Mouse (Mus musculus): ENCODE measurements around the gene Dscam.

DNA sequence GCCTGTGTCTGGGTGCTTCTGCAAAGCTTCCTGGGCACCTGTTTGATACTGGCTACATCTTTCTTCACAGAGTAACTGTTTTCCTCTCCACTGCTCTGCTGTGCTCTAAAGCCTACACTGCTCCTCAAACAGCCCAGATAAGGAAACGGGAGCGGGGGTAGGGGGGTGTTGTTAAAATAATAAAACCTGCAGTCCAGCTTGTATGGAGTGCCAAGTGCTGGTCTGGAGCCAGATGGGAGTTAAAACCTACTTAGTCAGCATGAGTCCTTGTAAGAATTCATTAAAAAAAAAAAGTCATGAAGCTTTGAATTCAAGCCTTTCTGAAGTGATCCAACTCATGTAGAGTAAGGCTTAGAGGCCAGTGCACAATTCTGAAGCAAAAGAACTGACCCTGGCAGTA is 493.1 kb downstream of the Dscam start:
- no peak for TF ChIP-seq CTCF (IDR thresholded peaks at IDR 0.05; ENCODE audit: extremely low read depth, insufficient read length, insufficient replicate concordance, low read depth, low read length)
- TF ChIP-seq POLR2A (IDR thresholded peaks at IDR 0.05; ENCODE audit: low read depth, low read length) = no peak
